Mouse (Mus musculus) liver, embryonic 14.5 days (tissue): ENCODE results near the gene Fgr.

Experiments
- CTCF ChIP-seq: IDR thresholded peaks from 2 replicates; pipeline ENCODE4 v1.5.1; 2016; ENCODE audit warnings: antibody characterized with exemption, low read depth, control low read depth
- EP300 ChIP-seq: IDR thresholded peaks from 2 replicates; pipeline ENCODE4 v1.6.1; 2016; ENCODE audit warnings: antibody characterized with exemption, low read depth

- TF ChIP-seq CTCF (no peak), EP300 (no peak)
Observed at GRCm38 (mm10) chr4:133024404-133024803, 50.5 kb downstream of the Fgr start.
